Mouse (Mus musculus) ES-Bruce4 (cell line): Measurements from ENCODE around the gene Wnt10b. TPM values are rescaled to one million over a fixed set of nuclear protein-coding genes. Genes with fewer than 3 reads are reported as not detected.
"Not testable (repeated sequence)": the region's sequence is repeated elsewhere in the genome, so short reads cannot be mapped to it uniquely, and the experiment has no call there.

Experiments
- H3K27ac ChIP-seq: 2 replicates; pipeline ENCODE4 v1.5.1; 2012; ENCODE audit warnings: low read length, inconsistent platforms; ENCODE audit not compliant: insufficient read depth
- H3K27me3 ChIP-seq: 2 replicates; pipeline ENCODE4 v1.6.1; 2012; ENCODE audit warnings: mild to moderate bottlenecking, low read length, inconsistent platforms; ENCODE audit not compliant: control insufficient read depth, poor library complexity, insufficient read depth, severe bottlenecking
- H3K36me3 ChIP-seq: 2 replicates; pipeline ENCODE4 v1.6.1; 2012; ENCODE audit warnings: inconsistent platforms, mild to moderate bottlenecking, low read length, moderate library complexity; ENCODE audit not compliant: control insufficient read depth, poor library complexity, insufficient read depth, severe bottlenecking
- H3K4me1 ChIP-seq: one replicate; pipeline ENCODE4 v1.8.1; 2011; ENCODE audit warnings: low read length; ENCODE audit not compliant: control insufficient read depth, insufficient read depth
- H3K4me3 ChIP-seq: 2 replicates; pipeline ENCODE4 v1.5.1; 2011; ENCODE audit warnings: low read depth, mild to moderate bottlenecking, low read length
- H3K9ac ChIP-seq: 2 replicates; pipeline ENCODE4 v1.6.1; 2012; ENCODE audit warnings: low read depth, mild to moderate bottlenecking, inconsistent platforms; ENCODE audit not compliant: poor library complexity, severe bottlenecking
- H3K9me3 ChIP-seq: replicated peaks from 2 replicates; pipeline ENCODE4 v1.6.1; 2012; ENCODE audit warnings: mild to moderate bottlenecking, low read length, inconsistent platforms; ENCODE audit not compliant: control insufficient read depth, poor library complexity, insufficient read depth, severe bottlenecking
- CTCF ChIP-seq: IDR thresholded peaks from one replicate; pipeline ENCODE4 v1.8.1; 2011; ENCODE audit warnings: low read depth, low read length
- EP300 ChIP-seq: IDR thresholded peaks from 2 replicates; pipeline ENCODE4 v1.6.1; 2011; ENCODE audit warnings: low read depth, low read length; ENCODE audit not compliant: insufficient read depth
- POLR2A ChIP-seq: IDR thresholded peaks from one replicate; pipeline ENCODE4 v1.8.1; 2011; ENCODE audit warnings: low read length; ENCODE audit not compliant: insufficient read depth
- polyA plus RNA-seq: library from polyadenylated mRNA; stranded (reverse); fragments of >200 nt; gene quantifications from 2 replicates; pipeline ENCODE4 v1.2.4, GENCODE M21; 2011; ENCODE audit warnings: low read depth; ENCODE audit not compliant: missing spikeins, insufficient read depth, insufficient read length

Gene Wnt10b
- polyA plus RNA-seq, 1 experiment = 1.8 TPM

DNA sequence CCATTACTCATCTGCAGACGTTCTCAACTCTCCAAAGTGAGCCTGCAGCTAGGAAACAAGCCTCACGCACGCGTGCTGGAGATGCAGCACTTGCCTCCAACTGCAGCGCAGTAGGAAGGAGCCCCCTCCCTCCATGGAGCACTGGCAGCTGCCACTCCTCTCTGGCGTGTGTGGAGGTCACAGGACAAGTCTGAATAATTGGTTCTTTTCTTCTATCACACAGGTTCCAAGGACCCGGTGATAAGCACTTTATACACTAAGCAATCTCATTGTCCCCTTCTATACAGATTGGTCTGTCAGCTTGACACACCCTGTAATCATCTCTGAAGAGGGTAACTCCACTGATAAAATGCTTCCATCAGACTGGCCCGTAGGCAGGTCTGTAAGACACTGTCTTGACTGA lies 24.9 kb downstream of the Wnt10b start:
- no peaks in the 10 kb centered on the region for H3K4me1 ChIP-seq
- H3K36me3 ChIP-seq = no peaks in the 10 kb centered on the region
- no peak for TF ChIP-seq POLR2A
- TF ChIP-seq EP300 = no peak
- TF ChIP-seq CTCF = no peak
- no peaks in the 10 kb centered on the region for H3K9me3 ChIP-seq
- H3K9ac ChIP-seq = no peak overlapping the region
- H3K4me3 ChIP-seq = no peak overlapping the region
- no peaks in the 10 kb centered on the region for H3K27me3 ChIP-seq
- H3K27ac ChIP-seq = no peak overlapping the region

GRCm38 (mm10) chr15:98749093-98749492 lies 28.9 kb downstream of the Wnt10b start:
- no peaks in the 10 kb centered on the region for H3K36me3 ChIP-seq
- H3K9ac ChIP-seq = no peak overlapping the region
- no peaks in the 10 kb centered on the region for H3K27me3 ChIP-seq
- no peak overlapping the region for H3K4me3 ChIP-seq
- no peak for TF ChIP-seq POLR2A
- no peak for TF ChIP-seq CTCF
- no peak for TF ChIP-seq EP300
- no peaks in the 10 kb centered on the region for H3K4me1 ChIP-seq
- H3K27ac ChIP-seq = no peak overlapping the region
- no peaks in the 10 kb centered on the region for H3K9me3 ChIP-seq

DNA sequence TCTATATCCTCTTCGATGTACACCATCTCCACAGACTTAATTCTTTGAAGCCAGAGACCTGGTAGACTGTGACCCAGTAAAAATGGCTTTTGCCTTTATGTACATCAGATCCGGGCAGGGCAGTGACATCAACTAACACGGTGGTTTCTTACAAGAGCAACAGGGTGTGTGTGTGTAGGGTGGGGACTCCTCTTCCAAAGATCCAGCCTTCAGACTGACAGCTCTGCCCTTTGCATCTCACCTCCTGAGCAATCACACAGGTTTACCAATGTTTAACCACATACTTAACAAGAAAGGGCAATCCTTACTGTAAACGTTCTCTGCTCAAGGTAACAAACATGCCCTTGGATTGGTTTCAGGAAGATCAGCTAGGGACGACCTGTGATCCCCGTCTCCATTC lies 30.7 kb downstream of the Wnt10b start:
- Histone ChIP-seq H3K9ac (no peak overlapping the region), H3K27ac (no peak overlapping the region), H3K4me3 (no peak overlapping the region), H3K36me3 (no peaks in the 10 kb centered on the region), H3K27me3 (no peaks in the 10 kb centered on the region), H3K9me3 (no peaks in the 10 kb centered on the region), H3K4me1 (no peaks in the 10 kb centered on the region)
- no peak for TF ChIP-seq POLR2A
- TF ChIP-seq EP300 = no peak
- no peak for TF ChIP-seq CTCF

DNA sequence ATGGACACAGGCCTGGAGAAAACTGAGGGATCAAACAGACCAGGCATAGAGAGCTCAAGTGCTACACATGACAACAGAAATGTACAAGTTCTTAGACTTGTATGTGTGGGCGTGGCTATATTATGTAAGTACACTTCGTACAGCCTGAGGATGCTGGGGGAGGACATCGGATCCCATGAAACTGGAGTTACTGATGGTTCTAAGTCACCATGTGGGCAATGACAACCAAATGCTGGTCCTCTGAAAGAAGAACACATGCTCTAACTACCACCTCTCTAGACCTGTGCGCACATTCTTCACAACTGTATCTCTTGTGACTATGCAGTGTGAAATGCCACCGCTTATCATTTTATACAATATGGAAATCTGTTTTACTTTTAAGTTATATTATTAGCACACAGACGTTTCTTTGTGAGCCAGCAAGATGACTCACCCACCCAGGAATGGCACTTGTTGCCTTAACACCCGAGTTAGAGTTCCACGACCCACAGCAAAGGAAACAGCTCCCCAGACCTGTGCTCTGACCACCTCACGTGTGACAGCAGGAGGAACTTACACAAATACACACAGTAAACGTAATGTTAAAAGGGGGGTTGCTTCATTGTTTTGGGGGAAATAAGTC lies 31.5 kb downstream of the Wnt10b start:
- Histone ChIP-seq H3K27ac (no peak overlapping the region), H3K4me3 (no peak overlapping the region), H3K9me3 (no peaks in the 10 kb centered on the region), H3K27me3 (no peaks in the 10 kb centered on the region), H3K9ac (no peak overlapping the region), H3K36me3 (no peaks in the 10 kb centered on the region), H3K4me1 (no peaks in the 10 kb centered on the region)
- no peak for TF ChIP-seq CTCF
- TF ChIP-seq EP300 = no peak
- no peak for TF ChIP-seq POLR2A

GRCm38 (mm10) chr15:98743863-98744262 lies 34.1 kb downstream of the Wnt10b start:
- not testable (repeated sequence) for H3K9me3 ChIP-seq, H3K36me3 ChIP-seq, H3K4me3 ChIP-seq

DNA sequence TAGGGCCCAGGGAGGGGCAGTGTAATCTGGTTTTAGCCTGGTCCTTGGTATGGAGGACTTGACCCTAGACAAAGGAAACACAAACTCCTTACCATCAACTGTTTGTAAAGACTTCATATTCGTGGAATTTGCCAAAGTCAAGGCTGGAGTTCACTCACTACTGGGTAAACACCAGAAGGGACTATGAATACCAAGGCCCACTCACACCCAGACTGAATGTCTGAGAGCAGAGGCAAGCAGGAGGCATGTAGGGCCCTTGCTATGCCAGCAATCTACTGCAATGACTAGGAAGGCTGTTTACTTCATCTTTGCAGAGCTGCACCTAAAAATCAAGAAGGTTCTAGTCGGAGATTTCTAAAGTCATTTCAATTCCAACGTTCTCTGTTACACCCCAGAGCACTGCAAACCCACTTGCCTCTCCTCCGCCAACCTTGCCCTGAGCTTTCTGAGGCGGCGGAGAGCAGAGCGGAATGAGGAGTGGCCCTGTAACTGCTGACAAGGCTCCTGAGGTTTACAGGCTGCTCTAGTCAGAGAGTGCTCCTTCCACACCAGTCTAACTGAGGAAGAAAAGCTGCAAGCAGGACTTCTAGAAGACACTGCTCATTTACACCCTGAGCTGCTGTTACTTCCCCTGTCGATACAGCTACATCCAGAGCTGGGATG lies 35.1 kb downstream of the Wnt10b start:
- Histone ChIP-seq H3K9ac (no peak overlapping the region), H3K27me3 (no peaks in the 10 kb centered on the region), H3K4me3 (no peak overlapping the region), H3K27ac (no peak overlapping the region), H3K36me3 (peaks cover 9% of the 10 kb centered on the region), H3K4me1 (no peaks in the 10 kb centered on the region), H3K9me3 (no peaks in the 10 kb centered on the region)
- TF ChIP-seq CTCF (no peak), POLR2A (no peak), EP300 (no peak)

More at GRCm38 (mm10) chr15:98743863-98744262, 34.1 kb downstream of the Wnt10b start:
- not testable (repeated sequence) for H3K9ac ChIP-seq, H3K4me1 ChIP-seq, H3K27ac ChIP-seq, H3K27me3 ChIP-seq
